Mouse (Mus musculus) embryonic fibroblast, embryonic 13.5 days (primary cell): ENCODE measurements around the gene H2afv. TPM values are rescaled to one million over a fixed set of nuclear protein-coding genes. Genes with fewer than 3 reads are reported as not detected.
"Not testable (repeated sequence)": the region's sequence is repeated elsewhere in the genome, so short reads cannot be mapped to it uniquely, and the experiment has no call there.

Experiments
- H3K27ac ChIP-seq: 2 replicates; pipeline ENCODE4 v1.5.1; 2012; ENCODE audit warnings: low read length, control low read depth, inconsistent platforms; ENCODE audit not compliant: insufficient read depth
- H3K4me1 ChIP-seq: 2 replicates; pipeline ENCODE4 v1.6.1; 2011; ENCODE audit warnings: low read length; ENCODE audit not compliant: control insufficient read depth, insufficient read depth
- H3K4me3 ChIP-seq: 2 replicates; pipeline ENCODE4 v1.5.1; 2011; ENCODE audit warnings: mild to moderate bottlenecking, control low read depth, low read length; ENCODE audit not compliant: insufficient read depth
- CTCF ChIP-seq: IDR thresholded peaks from 2 replicates; pipeline ENCODE4 v1.5.1; 2011; ENCODE audit warnings: mild to moderate bottlenecking, control low read depth, low read length, moderate library complexity, borderline replicate concordance; ENCODE audit not compliant: insufficient read depth
- POLR2A ChIP-seq: IDR thresholded peaks from 2 replicates; pipeline ENCODE4 v1.6.1; 2011; ENCODE audit warnings: low read depth, mild to moderate bottlenecking, control low read depth, low read length, moderate library complexity
- polyA plus RNA-seq: library from polyadenylated mRNA; stranded (reverse); fragments of >200 nt; gene quantifications from 2 replicates; pipeline ENCODE4 v1.2.4, GENCODE M21; 2011; ENCODE audit warnings: low read depth; ENCODE audit not compliant: missing spikeins, insufficient read length

The H2afv gene
- polyA plus RNA-seq, 1 experiment: 74.5 TPM

DNA sequence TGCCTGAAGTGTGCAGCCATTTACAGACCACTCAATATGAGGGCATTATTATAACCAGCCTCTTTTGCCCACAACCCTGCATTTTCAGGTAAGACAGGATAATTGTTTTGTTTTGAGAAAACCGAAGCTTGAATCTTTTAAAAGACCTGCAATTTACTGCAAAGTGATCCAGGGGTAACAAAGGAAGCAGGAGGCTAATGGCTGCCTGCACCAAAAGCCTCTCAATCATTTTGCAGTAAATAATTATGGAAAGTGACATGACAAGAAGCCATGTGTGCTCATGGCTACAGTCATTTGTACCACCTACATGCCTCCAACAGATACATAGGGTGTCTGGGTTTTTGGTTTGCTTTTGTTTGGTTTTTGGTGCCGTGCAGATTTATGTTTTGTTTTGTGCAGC lies 26.8 kb upstream of the H2afv start:
- no peak overlapping the region; the same call in 1 of the 2 replicates for H3K27ac ChIP-seq

DNA sequence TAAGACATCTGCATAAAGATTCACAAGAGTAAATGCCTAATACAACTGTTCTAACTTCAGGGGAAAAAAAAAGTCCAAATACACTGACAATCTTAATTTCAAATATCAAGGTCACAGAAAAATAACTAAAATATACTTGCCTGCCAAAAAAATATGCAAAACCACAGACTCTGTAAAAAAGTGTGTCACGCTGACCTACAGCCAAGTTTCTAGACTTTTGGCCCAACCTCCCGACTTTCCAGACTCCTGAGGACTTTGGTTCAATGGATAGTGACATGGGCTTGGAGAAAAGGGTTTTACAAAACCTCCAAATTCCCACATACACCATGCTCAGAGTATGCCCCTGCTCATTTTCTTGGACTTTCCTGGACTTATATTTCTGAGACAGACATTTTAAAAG lies 24.3 kb upstream of the H2afv start:
- TF ChIP-seq CTCF (no peak), POLR2A (no peak)
- Histone ChIP-seq H3K4me1 (peaks cover 9% of the 10 kb centered on the region; the same call in 1 of the 2 replicates), H3K4me3 (no peak overlapping the region), H3K27ac (no peak overlapping the region)

More for the DNA sequence above, 26.8 kb upstream of the H2afv start:
- peak overlapping the region; percentile 53 for H3K4me3 ChIP-seq
- H3K4me1 ChIP-seq: peaks cover 9% of the 10 kb centered on the region; the same call in 1 of the 2 replicates
- TF ChIP-seq POLR2A (no peak), CTCF (no peak)

DNA sequence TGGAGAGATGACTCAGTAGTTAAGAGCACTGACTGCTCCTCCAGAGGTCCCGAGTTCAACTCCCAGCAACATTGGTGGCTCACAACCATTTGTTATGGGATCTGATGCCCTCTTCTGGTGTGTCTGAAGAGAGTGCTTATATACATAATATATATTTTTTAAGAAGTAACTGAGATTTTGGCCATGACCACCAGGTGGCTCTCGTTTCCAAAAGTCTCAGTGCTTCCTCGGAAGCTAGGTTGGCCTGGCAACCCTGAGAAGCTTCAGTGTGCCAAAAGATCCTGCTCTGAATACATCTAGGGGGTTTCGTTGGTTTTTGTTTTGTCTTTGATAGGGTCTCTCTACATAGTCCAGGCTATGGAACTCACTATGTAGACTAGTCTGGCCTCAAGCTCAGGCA lies 20.9 kb upstream of the H2afv start:
- H3K4me1 ChIP-seq: peaks cover 2% of the 10 kb centered on the region; the same call in 1 of the 2 replicates

DNA sequence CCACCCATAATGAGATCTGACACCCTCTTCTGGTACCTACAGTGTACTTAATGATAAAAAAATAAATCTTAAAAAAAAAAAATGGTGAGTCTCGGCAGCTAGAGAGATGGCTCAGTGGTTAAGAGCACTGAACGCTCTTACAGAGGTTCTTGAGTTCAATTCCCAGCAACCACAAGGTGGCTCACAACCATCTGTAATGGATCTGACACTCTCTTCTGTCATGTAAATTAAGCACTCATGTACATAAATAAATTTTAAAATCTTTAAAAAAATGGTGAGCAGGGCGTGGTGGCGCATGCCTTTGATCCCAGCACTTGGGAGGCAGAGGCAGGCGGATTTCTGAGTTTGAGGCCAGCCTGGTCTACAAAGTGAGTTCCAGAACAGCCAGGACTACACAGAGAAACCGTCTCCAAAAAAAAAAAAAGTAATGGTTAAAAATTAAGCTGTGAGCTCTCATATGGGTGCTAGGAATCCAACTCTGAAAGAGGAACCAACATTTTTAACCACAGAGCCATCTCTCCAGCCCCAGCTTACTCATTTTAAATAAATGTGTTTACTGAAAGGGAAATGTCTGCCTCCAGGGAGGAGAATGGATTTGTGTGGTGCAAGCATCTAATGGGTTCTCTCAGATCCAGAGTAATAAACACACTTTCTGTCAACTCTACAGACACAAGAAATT lies 19.1 kb upstream of the H2afv start:
- TF ChIP-seq CTCF: no peak
- no peak for TF ChIP-seq POLR2A
- 0 out of 2 replicates have a peak, but pooled peaks cover 2% of the 10 kb centered on the region for H3K4me1 ChIP-seq

More for the DNA sequence above, 20.9 kb upstream of the H2afv start:
- Histone ChIP-seq H3K4me3 (no peak overlapping the region), H3K27ac (no peak overlapping the region)
- TF ChIP-seq CTCF (no peak), POLR2A (no peak)

DNA sequence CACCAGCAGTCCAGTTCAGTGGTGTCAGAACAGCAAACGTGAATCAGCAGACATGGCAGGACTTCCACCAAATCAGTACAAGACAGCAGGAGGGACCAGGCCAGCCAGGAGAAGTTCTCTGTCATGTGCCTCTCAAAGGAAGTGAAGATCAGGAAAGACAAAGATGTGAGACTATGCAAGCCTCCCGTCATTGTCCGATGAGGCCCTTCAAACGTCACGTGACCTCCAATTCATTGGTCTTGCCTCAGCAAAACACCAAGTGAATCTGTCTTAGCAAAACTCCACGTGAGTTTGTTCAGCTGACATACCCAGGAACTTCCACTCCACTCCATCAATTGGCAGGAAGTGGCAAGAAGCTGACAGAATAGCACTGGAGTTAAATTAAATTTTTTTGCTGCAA lies 11.8 kb upstream of the H2afv start:
- TF ChIP-seq POLR2A: no peak
- no peak for TF ChIP-seq CTCF
- H3K27ac ChIP-seq: no peak overlapping the region
- no peaks in the 10 kb centered on the region for H3K4me1 ChIP-seq

More for the DNA sequence above, 19.1 kb upstream of the H2afv start:
- H3K27ac ChIP-seq: no peak overlapping the region
- no peak overlapping the region for H3K4me3 ChIP-seq

DNA sequence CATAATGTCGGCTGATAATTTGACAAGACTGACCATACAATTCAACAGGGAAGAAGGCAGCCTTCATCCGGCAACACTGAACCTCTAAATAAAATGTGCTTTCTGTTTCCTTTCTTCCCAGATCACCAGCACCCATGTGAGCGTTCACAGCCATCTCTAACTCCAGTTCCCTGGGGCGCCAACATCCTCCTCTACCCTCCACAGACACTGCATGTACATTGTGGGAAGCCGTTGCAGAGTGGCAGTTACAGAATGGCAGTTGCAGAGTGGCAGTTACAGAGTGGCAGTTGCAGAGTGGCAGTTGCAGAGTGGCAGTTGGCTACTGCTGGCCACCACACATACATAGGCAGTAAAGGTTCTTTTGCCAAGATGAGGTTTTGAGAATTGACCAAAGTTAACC lies 3.9 kb upstream of the H2afv start:
- not testable (repeated sequence) for H3K4me3 ChIP-seq, H3K27ac ChIP-seq, H3K4me1 ChIP-seq

More for the DNA sequence above, 11.8 kb upstream of the H2afv start:
- H3K4me3 ChIP-seq: no peak overlapping the region

DNA sequence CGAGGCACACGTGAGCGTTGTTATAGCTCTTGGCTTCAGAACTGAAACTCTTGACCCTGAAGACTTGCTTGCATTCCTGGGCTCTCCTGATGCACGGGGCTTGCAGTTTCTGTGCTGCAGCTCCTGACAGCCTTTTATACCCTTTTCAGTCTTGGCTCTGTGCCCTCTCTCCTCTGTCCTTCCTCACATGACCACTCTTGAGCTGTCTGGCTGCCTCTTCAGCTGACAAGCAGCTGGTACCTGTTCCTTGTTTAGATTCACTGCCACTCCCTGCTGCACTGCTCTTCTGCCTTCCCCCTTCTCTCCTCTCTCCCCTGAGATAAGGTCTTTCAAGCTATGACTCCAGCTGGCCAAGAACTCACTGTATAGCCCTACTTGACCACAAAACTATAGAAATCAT lies 3.2 kb upstream of the H2afv start:
- Histone ChIP-seq H3K27ac (no peak overlapping the region), H3K4me1 (no peaks in the 10 kb centered on the region), H3K4me3 (no peak overlapping the region)
- TF ChIP-seq POLR2A: no peak
- TF ChIP-seq CTCF: no peak

DNA sequence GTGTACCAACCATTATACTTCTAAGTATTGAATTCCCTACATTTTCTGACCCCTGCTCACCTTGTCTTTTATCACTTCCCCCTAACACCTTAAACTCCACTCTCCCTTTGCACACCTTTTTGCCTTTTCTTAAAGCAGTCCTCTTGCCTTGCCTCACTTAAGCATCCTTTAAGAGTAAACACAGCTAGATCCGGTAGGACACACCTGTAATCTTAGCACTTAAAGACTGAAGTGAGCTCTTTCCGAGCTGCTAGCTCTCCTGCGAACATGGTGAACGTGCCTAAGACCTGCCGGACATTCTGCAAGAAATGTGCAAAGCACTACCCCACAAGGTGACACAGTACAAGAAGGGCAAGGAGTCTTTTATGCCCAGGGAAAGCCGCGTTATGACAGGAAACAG lies 1.7 kb upstream of the H2afv start:
- no peaks in the 10 kb centered on the region for H3K4me1 ChIP-seq

DNA sequence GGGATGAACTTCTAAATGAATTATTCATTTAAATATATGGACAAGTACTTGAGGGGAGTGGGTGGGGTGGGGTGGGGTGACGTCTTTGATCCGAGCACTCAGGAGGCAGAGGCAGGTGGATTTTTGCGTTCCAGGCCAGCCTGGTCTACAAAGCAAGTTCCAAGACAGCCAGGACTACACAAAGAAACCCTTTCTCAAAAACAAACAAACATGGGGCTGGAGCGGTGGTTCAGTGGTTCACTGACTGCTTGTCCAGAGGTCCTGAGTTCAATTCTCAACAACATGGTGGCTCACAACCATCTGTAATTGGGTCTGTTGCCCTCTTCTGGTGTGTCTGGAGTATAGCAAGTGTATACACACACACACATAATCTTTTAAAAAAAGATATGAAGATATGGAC lies 1.2 kb upstream of the H2afv start:
- no peak for TF ChIP-seq CTCF
- TF ChIP-seq POLR2A: no peak
- Histone ChIP-seq H3K4me1 (no peaks in the 10 kb centered on the region), H3K4me3 (no peak overlapping the region), H3K27ac (no peak overlapping the region)

More for the DNA sequence above, 1.7 kb upstream of the H2afv start:
- no peak overlapping the region for H3K27ac ChIP-seq
- H3K4me3 ChIP-seq: no peak overlapping the region
- TF ChIP-seq POLR2A (no peak), CTCF (no peak)

DNA sequence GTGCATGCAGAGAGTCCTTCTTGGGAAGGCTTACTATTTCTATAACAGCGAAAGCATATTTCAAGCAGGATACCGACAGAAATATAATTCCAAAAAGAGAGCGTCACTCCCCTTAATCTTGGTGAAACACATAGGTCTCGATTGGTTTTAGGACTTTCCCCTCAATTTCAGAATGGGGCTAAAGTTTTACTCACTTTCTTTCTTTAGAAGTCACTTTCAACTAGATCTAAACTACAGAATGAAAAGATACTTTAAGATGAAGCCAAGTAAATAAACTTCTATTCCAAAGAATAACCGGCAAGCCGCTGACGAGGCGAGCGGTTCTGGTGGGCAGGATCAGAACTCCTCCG lies 541 bp downstream of the H2afv start:
- TF ChIP-seq POLR2A (peak; percentile 29; the same call in 1 of the 2 replicates), CTCF (no peak)
- Histone ChIP-seq H3K4me1 (no peaks in the 10 kb centered on the region), H3K27ac (peak overlapping the region; percentile 64), H3K4me3 (peak overlapping the region; percentile 71)
